Mouse (Mus musculus) heart, adult 11 months (tissue): Measurements from ENCODE around the gene Dnajc14.

Experiments
- DNase-seq: peaks from one replicate; pipeline ENCODE4 v3.0.0; 2022

Dnajc14 gene

GRCm38 (mm10) chr10:128821358-128822056 lies 17.6 kb downstream of the Dnajc14 start, which contains the start of gene Ormdl2:
Gene Ormdl2 (minus strand): TSS chr10:128821645.
- DNase-seq = peak; percentile 100

- no peak for DNase-seq
These were observed 18.3 kb downstream of the Dnajc14 start for GRCm38 (mm10) chr10:128822135-128822534.

- DNase-seq = peak; percentile 78
These were observed 19.2 kb downstream of the Dnajc14 start for GRCm38 (mm10) chr10:128823087-128823486.

GRCm38 (mm10) chr10:128823821-128824220 lies 20.0 kb downstream of the Dnajc14 start:
- peak; percentile 66 for DNase-seq

GRCm38 (mm10) chr10:128837400-128837799 lies 33.5 kb downstream of the Dnajc14 start:
- DNase-seq = no peak

- no peak for DNase-seq
These were observed 35.6 kb downstream of the Dnajc14 start for GRCm38 (mm10) chr10:128839434-128839833.

GRCm38 (mm10) chr10:128840612-128841011 lies 36.8 kb downstream of the Dnajc14 start:
- no peak for DNase-seq

- DNase-seq = peak; percentile 59
These were observed 39.4 kb downstream of the Dnajc14 start for GRCm38 (mm10) chr10:128843260-128843659.

- DNase-seq = no peak
These were observed 41.7 kb downstream of the Dnajc14 start for GRCm38 (mm10) chr10:128845516-128845915.

- DNase-seq = peak; percentile 19
These were observed 42.8 kb downstream of the Dnajc14 start for GRCm38 (mm10) chr10:128846664-128847063.

- DNase-seq = no peak
These were observed 44.6 kb downstream of the Dnajc14 start for GRCm38 (mm10) chr10:128848426-128848825.

GRCm38 (mm10) chr10:128850339-128850738 lies 46.5 kb downstream of the Dnajc14 start:
- DNase-seq = no peak

- DNase-seq = no peak
These were observed 57.3 kb downstream of the Dnajc14 start for GRCm38 (mm10) chr10:128861176-128861575.

- no peak for DNase-seq
These were observed 62.2 kb downstream of the Dnajc14 start for GRCm38 (mm10) chr10:128866042-128866441.

GRCm38 (mm10) chr10:128866518-128866917 lies 62.7 kb downstream of the Dnajc14 start:
- no peak for DNase-seq
